Mouse (Mus musculus) liver, postnatal 0 days (tissue): ENCODE results near the gene Pax7.

Source experiments
- CTCF ChIP-seq: sonication (generic); IDR thresholded peaks from 2 replicates; pipeline ENCODE4 v1.5.1; 2016; ENCODE audit warnings: antibody characterized with exemption, low read depth
- EP300 ChIP-seq: IDR thresholded peaks from 2 replicates; pipeline ENCODE4 v1.6.1; 2016; ENCODE audit warnings: antibody characterized with exemption, low read depth, mild to moderate bottlenecking

DNA sequence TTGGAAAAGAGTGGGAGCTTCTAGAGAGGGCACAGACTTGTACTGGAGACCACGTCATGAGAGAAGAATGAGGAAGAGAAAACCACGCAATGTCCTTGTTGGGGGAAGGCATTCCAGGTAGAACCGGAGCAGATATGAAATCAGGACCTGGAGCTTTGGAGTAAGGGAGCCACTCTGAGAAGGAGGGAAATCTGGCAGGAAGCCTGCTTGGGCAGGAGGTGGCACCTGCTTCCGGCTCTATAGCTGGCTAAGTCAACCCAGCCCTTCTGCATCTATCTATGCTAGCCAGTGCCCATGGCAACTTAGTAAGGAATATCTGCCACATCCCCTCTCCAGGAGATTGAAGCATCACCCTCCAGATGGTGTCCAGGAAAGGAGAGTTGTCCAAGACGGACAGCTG is 127.3 kb downstream of the Pax7 start:
- TF ChIP-seq CTCF = no peak
- TF ChIP-seq EP300 = no peak
